Comparison of ENCODE assay signal across 20 mouse cellular contexts in genomic region chr2:3141804-3142203, GRCm38 (mm10). TPM values are rescaled to one million over a fixed set of nuclear protein-coding genes. Genes with fewer than 3 reads are reported as not detected.
DNase-seq lines count a peak whose midpoint lies in the region; ATAC-seq and TF ChIP-seq lines count a peak whose summit lies in the region.
"Had no signal": no experiment of that assay in that cellular context is flagged by ENCODE, and none has a peak within 500 bp of the region (broad histone marks: within the 10 kb centered on the region; RNA-seq: fewer than 3 reads in every experiment).

No protein-coding gene starts in this region.

- 0 out of 2 replicates have a peak, but pooled peaks have one; percentile 29 for ATAC-seq in intestine, embryonic 15.5 days
- no peak for ATAC-seq in intestine, postnatal 0 days
- peak; percentile 57 for ATAC-seq in megakaryocyte-erythroid progenitor cell, adult 5-6 weeks (replicated peaks; ENCODE audit: low FRiP score, low TSS enrichment, poor library complexity, severe bottlenecking)
- no peak for ATAC-seq in megakaryocyte, adult 5-6 weeks (ENCODE audit: poor library complexity, severe bottlenecking)
- ATAC-seq: forebrain, embryonic 16.5 days had no signal

- peaks cover 15% of the 10 kb centered on the region for H3K4me1 ChIP-seq in intestine, embryonic 15.5 days (replicated peaks)
- 0 out of 2 replicates have a peak, but pooled peaks cover 3% of the 10 kb centered on the region for H3K4me1 ChIP-seq in intestine, postnatal 0 days (replicated peaks; ENCODE audit: control insufficient read depth, insufficient read depth, low read length)

- DNase-seq in NIH3T3 (ENCODE audit: low read depth): peak; percentile 42
- DNase-seq in frontal cortex, postnatal 36 days (ENCODE audit: low spot score in 2 of 2): no peak
- DNase-seq in layer of hippocampus, postnatal 25 days (ENCODE audit: extremely low spot score in 1 of 2, low spot score in 1 of 2): no peak
- DNase-seq: adrenal gland, postnatal 10 days; cerebellum, adult 11 months; cerebellum, adult 8-10 months; cerebellum, postnatal 25 days; gastrocnemius, postnatal 14 days; heart, adult 2 months; heart, postnatal 36 days had no signal

- WGBS in intestine, embryonic 15.5 days: 82% methylated on average over 4 of the region's 4 CpGs
- WGBS in intestine, postnatal 0 days: 74% methylated on average over 4 of the region's 4 CpGs

- H3K9ac ChIP-seq in intestine, embryonic 15.5 days: no peak overlapping the region
- H3K9ac ChIP-seq in intestine, postnatal 0 days (ENCODE audit: low read depth, low read length): no peak overlapping the region
- H3K9ac ChIP-seq: embryonic facial prominence, embryonic 13.5 days; forebrain, embryonic 12.5 days; heart, embryonic 12.5 days; hindbrain, embryonic 15.5 days had no signal

- no peak for TF ChIP-seq CTCF in intestine, postnatal 0 days (IDR thresholded peaks at IDR 0.05; ENCODE audit: low read depth)

- H3K36me3 ChIP-seq in intestine, embryonic 15.5 days: peaks cover 2% of the 10 kb centered on the region; the same call in 1 of the 2 replicates
- H3K36me3 ChIP-seq in intestine, postnatal 0 days (ENCODE audit: control insufficient read depth, insufficient read depth): no peaks in the 10 kb centered on the region
- H3K36me3 ChIP-seq: embryonic facial prominence, embryonic 13.5 days; forebrain, embryonic 12.5 days; hindbrain, embryonic 15.5 days had no signal

- no peak overlapping the region for H3K4me2 ChIP-seq in intestine, embryonic 15.5 days (replicated peaks)
- H3K4me2 ChIP-seq in intestine, postnatal 0 days (replicated peaks; ENCODE audit: low read depth): no peak overlapping the region
- H3K4me2 ChIP-seq: embryonic facial prominence, embryonic 13.5 days; forebrain, embryonic 12.5 days; heart, embryonic 12.5 days; hindbrain, embryonic 15.5 days had no signal

- H3K4me3 ChIP-seq in intestine, embryonic 15.5 days (replicated peaks): no peak overlapping the region
- H3K4me3 ChIP-seq in intestine, postnatal 0 days (ENCODE audit: low read depth, low read length): no peak overlapping the region
- H3K4me3 ChIP-seq: embryonic facial prominence, embryonic 13.5 days; forebrain, embryonic 12.5 days; heart, adult 2 months; heart, embryonic 12.5 days; hindbrain, embryonic 15.5 days had no signal

- H3K9me3 ChIP-seq in intestine, embryonic 15.5 days: no peaks in the 10 kb centered on the region
- no peaks in the 10 kb centered on the region for H3K9me3 ChIP-seq in intestine, postnatal 0 days (ENCODE audit: control insufficient read depth)
- H3K9me3 ChIP-seq: embryonic facial prominence, embryonic 13.5 days; forebrain, embryonic 12.5 days; heart, embryonic 12.5 days; hindbrain, embryonic 15.5 days had no signal

- H3K27me3 ChIP-seq in intestine, embryonic 15.5 days (replicated peaks): no peaks in the 10 kb centered on the region
- H3K27me3 ChIP-seq in intestine, postnatal 0 days (replicated peaks; ENCODE audit: control insufficient read depth, insufficient read depth, low read length): no peaks in the 10 kb centered on the region
- H3K27me3 ChIP-seq: CH12.LX; embryonic facial prominence, embryonic 13.5 days; forebrain, embryonic 12.5 days; heart, embryonic 12.5 days; hindbrain, embryonic 15.5 days had no signal

- no peak overlapping the region for H3K27ac ChIP-seq in intestine, embryonic 15.5 days
- H3K27ac ChIP-seq in intestine, postnatal 0 days (ENCODE audit: low read depth, low read length): no peak overlapping the region
- H3K27ac ChIP-seq: embryonic facial prominence, embryonic 13.5 days; forebrain, embryonic 12.5 days; heart, adult 2 months; hindbrain, embryonic 15.5 days had no signal

RNA-seq across cellular contexts. Expression of gene Fam171a1, which starts 27.8 kb away (rescaled TPM):
- 27.5 and 28.1 TPM in 2 replicates for polyA plus RNA-seq in intestine, embryonic 15.5 days (2015; fragmentation: Nextera tagmentation; extraction: Ambion mirVana)
- polyA plus RNA-seq in intestine, postnatal 0 days (2015; fragmentation: Nextera tagmentation; extraction: Ambion mirVana): 8.4 and 8.6 TPM in 2 replicates
- total RNA-seq in megakaryocyte-erythroid progenitor cell, adult 5-6 weeks (2014; fragmentation: Nextera tagmentation): 0.61 and 2.1 TPM in 2 replicates
- total RNA-seq in megakaryocyte-erythroid progenitor cell, adult 5-6 weeks (2017): 4.3 and 5.4 TPM in 2 replicates
- 0.16 and 0.36 TPM in 2 replicates for total RNA-seq in megakaryocyte, adult 5-6 weeks (2015)
- 0.29 and 0.49 TPM in 2 replicates for total RNA-seq in megakaryocyte, adult 5-6 weeks (2017)
- 10 to 100 TPM; 68.2 to 69.2 TPM for total RNA-seq in layer of hippocampus, postnatal 25 days (2021)

Comparison
In these comparisons a context has a peak if more than half of its experiments do, and no peak if none do; other contexts are left out.
1. ATAC-seq: peak in intestine, embryonic 15.5 days (single experiment) and megakaryocyte-erythroid progenitor cell, adult 5-6 weeks (single experiment); none in intestine, postnatal 0 days (single experiment) and megakaryocyte, adult 5-6 weeks (single experiment).
2. RNA of gene Fam171a1, which starts 27.8 kb away (total RNA-seq): 68.2 to 69.2 TPM in layer of hippocampus, postnatal 25 days; 0.61 to 5.4 TPM in megakaryocyte-erythroid progenitor cell, adult 5-6 weeks and 0.16 to 0.49 TPM in megakaryocyte, adult 5-6 weeks; every median in the first group is over 10 times any median in the second.